Mouse (Mus musculus) kidney, postnatal 14 days (tissue): ENCODE data around the gene Tfdp1.
A peak's percentile ranks its signal among the peaks of the same experiment; 100 is the strongest.

Experiments
- DNase-seq: peaks from one replicate; pipeline ENCODE4 v3.0.0; 2022; ENCODE audit warnings: mixed read lengths

The Tfdp1 gene

DNA sequence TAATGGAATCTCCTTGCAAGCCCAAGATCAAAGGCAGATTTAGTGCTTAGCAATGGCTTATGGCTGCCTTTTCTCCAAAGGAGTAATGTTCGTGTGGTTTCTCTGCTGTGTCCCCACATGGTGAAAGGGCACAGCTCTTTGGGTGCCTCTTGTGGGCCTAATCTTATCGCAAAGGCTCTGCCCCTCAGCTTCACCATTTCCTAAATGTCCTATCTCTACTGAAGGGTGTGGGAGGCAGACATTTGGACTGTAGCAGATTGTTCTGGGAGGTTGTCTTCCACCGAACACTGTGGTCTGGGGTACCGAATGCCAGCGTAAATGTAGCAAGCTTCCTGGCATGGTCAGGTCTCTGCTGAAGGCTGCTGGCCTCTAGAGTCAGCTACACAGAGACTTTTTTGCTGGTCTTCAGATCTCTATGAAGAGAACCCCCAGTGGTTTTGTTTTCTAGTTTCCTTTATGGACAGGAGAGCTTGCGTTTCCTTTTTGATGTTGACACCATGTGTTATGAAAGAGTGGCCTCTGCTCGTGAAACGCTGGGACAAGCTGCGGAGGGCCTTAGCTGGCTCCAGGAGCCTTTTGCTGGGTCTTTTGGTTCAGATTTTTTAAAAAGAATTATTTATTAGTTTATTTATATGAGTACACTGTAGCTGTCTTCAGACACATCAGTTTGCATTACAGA lies 14.7 kb downstream of the Tfdp1 start:
- DNase-seq, result no peak

DNA sequence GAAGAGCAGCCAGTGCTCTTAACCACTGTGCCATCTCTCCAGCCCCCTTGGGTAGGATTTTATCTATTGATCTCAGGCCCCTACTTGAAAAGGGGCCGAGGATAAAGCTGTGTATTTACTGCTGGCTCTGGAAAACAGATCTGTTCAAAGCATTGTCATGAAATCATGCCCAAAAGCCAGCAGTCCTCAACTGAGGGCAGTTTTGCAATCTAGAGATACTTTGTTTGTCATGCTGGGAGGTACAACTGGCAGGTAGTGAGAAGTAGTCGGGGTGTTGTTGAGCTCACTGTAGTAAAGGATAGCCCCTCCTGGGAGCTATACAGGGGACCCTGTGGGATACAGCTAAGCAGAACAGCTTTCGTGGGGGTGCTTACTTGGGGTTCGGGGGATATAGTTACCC lies 15.3 kb downstream of the Tfdp1 start:
- no peak for DNase-seq

DNA sequence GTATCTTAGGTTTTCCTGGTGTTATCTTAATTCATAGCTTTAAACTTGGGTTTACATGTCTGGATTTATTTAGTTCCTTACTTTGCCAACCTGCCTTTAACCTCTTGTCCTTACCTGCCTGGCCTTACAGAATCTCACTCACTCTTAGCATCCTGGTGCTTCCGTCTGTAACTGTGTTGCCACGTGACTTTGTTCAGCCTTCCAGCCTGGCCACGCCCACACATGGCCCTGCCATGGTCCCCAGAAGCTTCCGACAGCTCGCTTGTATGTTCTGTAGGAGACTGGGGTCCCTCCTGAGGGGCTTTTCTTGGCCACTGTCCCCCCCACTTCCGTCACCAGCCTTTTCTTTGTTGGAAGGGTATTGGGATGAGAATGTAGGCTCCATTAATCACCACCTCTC lies 17.7 kb downstream of the Tfdp1 start:
- no peak for DNase-seq

DNA sequence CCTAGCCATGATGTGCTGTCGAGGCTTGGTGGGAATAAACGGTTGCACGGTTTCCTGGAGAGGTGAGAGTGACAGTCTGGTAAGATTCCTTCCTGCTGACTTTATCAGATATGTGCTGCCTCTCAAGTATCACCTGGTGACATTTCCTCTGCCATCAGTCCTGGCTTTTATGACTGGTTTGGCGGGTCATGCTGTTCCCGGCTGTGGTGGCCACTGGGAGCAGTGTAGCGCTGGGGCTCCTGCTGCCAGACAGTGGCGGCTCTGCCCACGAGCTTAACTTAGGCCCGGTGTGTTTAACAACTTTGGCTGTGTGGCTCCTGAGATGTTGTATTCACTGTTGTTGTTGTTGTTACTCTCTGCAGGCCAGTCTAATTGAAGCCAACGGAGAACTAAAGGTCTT lies 18.1 kb downstream of the Tfdp1 start:
- DNase-seq, result no peak

DNA sequence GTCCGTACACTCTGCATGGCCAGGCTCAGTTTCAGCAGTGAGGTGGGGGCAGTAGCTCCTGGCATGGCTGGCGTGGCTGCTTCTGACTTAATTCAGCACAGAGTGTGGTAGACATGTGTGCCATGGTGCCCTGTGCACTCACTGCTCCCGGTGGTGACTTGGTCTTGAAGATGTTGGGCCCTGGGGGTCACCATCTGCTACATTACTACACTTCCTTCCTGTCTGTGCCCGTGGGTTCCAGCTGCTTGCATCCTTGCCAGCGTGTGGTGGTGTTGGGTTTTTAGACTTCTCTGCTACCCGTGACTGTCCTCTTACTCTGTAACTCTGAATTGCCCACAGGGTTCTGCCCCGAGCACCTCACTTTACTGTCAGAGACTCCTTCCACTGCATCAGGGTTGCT lies 21.7 kb downstream of the Tfdp1 start:
- no peak for DNase-seq

DNA sequence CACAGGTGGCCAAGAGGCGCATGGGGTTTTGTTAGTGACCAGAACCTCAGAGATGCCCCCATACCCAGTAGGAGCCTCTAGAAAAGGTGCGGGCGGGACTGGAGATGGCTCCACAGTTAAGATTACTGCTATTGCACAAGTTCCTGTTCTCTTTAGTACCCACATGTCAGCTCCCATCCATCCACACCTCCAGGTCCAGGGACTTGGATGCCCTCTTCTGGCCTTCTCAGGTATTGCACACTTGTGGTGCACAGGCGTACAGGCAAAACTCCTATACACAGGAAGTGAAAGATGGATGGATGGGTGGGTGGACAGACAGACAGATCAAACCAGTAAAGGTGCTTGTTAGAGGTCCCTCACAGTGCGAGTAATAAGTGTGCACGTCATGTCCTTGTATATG lies 23.3 kb downstream of the Tfdp1 start:
- no peak for DNase-seq

DNA sequence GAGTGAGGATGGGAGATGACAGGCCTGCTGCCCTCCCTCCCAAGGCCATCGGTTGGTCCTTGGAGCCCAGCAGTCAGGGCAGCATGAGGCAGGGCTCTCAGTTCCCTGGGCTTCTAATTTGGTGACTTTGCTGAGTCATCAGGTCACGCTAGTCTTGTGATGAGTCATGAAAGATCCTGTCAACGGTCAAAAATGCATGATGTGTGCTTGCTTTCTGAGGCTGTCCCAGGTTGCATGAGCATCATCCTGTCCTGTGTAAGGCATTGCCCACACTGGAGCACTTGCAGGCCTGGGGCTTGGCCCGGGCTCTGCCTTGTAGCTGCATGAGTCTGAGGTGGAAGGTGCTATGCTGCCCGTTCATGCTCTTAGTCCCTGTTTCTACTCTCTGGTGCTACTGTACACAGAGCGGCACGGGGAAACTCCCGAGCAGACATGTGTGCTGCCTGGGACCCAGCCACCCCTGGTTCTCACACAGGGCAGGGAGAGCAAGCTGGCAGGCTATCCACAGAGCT lies 34.7 kb downstream of the Tfdp1 start:
- DNase-seq, result no peak

DNA sequence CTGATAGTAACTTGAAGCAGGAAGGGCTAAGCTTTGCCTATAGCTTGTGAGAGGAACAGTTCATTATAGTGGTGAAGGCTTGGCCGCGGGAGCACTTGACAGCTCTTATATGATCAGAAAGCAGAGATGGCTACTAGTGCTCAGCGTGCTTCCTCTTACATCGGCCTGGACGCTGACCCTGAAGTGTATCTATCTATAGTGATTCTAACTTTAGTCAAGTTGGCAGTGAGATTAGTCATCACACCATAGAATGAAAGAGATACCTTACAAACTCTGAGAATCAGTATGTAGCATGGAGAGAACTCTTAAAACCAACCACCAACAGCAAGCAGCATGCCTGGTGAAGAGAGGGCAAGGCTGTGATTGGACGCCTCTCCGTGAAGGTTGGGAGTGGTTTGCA lies 43.1 kb downstream of the Tfdp1 start:
- no peak for DNase-seq

DNA sequence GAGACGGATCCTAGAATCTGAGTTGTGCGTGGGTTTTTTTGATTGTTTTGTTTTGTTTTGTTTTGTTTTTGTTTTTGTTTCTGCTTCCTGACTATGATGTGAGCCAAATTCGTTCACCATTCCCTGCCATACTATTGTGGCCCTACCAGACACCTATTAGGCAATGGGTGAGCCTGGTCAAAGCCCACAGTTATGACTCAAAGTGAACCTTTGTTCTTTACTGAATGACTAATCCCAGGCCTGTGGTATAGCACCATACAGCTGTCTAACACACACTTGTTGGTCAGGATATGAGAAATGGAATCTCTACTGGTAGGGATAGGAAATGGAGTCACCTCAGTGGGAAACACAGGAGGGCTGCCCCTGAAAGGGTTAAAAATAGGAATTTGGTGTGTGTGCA lies 44.0 kb downstream of the Tfdp1 start:
- DNase-seq, result no peak

DNA sequence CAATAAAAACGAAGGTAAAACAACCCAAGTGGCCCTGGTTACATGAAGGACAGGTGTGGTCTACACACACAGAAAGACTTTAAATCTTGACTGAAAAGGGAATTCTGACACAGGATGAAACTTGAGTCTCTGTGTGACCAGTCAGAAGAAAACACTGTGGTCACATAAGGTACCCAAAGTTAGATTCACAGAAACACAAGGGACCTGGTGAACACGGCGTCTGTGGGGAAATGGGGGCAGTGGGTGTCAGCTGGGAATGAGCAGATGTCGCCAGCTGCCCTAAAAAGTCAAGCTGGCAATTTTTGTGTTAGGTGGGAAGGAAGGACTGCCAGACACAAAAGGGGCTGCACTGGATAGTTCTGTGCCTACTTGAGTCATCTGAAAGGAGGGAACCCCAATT lies 44.4 kb downstream of the Tfdp1 start:
- no peak for DNase-seq

DNA sequence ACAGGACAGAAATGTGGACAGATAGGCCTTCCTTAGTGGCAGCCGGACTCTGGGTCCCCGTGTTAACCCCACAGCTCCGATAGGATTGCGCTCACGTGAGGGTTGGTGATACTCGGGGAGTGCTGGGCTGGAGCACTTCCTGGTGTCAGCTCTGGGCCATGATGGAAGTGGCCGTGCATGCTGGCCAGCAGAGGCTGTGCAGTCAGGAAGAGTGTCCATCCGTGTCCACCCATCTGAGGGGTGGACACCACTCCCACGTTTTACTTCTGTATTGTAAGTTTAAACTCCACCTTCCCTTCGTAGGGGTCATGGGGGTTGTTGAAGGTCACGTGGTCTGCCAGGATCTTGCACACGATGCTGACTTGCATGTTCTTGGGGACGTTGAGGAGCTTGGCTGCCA lies 47.8 kb downstream of the Tfdp1 start:
- DNase-seq, result no peak

DNA sequence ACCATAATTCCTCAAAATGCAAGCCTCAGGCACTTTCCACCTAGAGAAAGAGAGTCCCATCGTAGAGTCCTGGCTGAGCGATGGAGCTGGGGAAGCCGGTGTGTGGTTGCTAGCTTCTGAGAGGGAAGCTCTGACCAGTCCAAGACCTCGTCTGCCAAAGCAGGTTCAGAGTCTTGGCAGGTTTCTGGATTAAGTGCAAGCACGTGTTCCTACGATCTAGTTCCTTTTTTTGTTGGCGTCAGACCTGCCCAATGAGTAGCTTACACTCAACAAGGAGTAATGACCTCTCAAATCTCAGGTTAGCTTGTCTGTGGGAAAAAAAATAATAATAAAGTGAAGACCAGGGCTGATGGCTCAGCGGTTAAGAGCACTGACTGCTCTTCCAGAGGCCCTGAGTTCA lies 49.2 kb downstream of the Tfdp1 start:
- no peak for DNase-seq

DNA sequence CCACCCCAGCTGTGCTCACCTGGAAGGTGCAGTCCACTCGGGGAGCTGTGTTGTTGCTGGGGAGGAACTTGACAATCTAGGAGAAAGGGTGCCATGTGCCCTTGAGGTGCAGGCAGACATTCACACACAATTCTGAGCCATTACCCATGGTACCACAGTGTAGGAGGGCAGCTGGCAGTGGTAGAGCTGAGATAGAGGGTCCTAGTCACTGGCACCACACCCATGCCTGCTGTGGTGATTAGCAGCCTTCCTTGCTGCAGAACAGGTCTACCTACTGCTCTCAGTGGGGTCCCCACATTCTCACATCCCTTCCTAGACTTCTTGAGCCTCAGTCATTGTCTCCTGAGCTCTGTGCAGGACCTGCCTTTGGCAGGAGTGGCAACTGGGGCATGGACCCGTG lies 50.2 kb downstream of the Tfdp1 start:
- DNase-seq, result no peak

DNA sequence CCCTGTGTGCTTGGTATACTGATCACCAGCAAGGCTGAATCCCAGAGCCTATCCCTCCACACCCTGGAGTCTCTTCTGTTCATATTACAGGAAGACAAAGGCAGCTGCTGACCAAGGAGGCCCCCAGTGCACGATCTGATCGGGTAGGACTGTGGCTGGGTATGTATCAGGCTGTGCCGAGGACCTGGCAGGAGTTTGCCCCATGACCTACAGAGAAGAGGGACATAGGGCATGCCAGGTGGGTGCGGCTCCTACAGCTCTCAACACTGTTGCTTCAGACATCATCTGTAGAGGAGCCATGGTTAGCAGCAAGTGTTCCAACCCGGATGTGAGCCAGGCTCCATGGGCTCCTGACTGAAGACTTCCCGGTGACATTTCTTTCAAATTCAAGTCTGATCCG lies 55.3 kb downstream of the Tfdp1 start:
- no peak for DNase-seq

DNA sequence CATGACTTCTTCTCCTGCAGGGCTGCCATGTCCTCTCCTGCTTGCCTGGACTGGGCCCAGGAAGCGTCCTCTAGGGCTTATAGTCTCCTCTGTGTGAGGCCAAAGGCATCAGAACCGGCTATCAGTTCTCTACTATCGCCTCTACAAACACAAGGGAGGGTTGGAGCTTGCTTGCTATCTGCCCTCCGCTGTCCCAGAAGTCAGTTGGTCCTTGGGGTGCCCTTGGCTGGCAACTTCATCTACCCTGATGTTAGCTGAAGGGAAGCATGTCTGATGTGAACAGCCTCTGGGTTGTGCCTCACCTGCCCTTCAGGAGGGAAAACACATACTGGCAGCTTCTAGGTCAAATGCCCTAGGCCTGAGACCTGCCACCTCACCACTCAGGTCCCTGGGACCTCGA lies 58.2 kb downstream of the Tfdp1 start, which contains the start of gene Atp4b:
Atp4b (minus strand) TSS at position 101 of the 400 bp plus-strand sequence.
- no peak for DNase-seq

DNA sequence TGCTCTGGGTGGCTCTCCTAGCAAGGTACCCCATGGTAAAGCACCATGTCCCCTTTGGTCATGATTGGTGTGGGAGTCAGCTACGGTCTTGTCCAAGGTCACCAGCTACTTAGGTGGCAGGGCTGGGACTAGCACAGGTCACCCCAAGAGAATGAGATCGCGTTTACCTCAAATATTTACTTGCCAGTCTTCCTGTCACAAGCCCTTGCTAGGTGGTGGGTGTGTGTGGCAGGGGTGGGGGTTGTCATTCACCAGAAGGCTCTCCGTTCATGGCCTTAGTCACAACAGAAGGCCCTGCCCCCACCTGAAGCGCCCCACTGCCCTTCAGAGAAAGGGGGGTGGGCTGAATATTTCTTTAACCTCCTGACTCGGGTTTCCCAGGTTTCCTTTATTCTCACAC lies 65.0 kb downstream of the Tfdp1 start:
- DNase-seq, result no peak

DNA sequence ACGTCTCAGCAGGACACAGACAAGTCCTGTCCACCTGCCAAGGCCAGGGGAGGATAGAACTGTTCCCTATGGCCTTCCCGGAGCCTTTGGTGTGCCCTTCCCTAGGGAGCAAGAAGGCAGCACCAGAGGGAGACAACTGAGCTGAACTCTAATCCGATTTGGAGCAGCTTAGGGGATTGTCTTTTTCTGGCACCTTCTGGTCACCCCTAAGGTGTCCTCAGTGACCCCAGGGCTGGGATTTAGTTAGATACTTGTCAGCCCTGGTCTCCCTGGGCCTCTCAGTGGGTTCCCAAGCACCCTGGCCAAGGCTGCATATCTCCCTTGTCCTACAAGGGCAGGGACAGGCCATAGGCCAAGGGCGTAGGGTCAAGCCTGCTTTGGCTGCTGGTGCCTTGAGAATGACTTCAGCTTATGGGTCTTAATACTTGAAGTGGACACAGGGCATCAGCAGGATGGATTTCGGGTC lies 66.1 kb downstream of the Tfdp1 start, which contains the start of gene Grk1:
Grk1 (plus strand) TSS at position 416 of the 466 bp plus-strand sequence.
- DNase-seq, result no peak

DNA sequence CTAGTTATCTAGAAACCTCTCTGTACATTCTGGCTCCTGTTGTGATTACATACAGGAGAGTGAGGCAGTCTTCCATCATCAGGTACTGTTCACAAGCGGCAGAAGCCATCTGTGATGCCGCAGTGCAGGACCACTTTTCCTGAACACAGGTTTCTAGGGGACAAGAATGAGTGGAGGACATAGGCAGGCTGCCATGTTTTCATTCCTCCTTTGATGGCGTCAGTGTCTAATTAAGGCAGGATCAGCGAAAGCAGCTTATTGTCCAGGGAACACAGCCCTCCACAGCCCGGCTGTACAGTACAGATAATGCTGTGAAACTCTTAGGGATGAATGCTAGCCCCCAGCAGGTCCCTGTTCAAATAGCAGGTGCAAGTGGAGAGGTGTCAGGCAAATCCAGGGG lies 67.5 kb downstream of the Tfdp1 start:
- no peak for DNase-seq

DNA sequence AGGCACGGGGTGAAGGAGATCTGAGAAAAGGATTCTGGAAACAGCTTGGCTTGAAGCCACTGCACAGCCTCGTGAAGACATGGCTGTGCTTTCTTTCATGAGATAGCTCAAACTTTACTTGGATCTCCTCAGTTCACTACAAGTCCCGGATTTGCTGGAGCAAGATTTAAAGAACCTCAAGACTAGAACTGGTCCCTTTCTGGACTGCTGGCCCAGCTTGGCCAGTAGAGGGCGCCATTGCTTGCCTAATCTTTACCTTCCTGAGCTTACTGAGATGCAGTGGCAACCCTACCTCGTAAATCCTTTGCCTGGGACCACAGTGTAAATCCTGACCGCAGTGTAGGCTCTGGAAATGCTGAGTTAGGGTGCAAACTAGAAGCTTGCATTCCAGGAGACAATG lies 73.0 kb downstream of the Tfdp1 start:
- DNase-seq, result peak; percentile 64

DNA sequence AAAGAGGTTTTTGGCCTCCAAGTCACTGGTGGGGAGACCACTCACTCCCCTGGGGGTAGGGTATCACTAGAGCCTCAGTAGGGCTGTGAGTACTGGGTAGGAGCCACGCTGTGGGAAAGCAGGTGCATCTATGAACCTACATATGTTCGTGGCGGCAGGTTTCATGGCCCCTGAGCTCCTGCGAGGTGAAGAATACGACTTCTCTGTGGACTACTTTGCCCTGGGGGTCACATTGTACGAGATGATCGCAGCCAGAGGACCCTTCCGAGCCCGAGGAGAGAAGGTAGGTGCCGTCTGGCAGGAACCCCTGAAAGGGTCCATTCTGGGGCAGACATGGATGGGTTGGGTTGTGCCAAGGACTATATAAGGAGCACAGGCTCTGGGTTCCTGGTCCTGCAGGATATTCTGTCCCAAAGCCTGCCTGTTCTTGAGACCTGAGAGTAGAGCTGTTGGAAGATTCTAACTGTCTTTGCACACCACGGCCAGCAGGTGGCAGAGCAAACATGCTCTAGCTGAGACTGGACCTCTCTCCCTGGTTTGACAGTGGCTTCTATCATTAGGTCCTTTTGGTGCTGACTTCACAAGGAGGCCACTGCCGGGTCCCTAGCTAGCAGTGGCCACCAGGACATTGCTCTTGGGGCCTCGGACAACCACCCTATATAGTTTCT lies 74.5 kb downstream of the Tfdp1 start:
- DNase-seq, result peak; percentile 49

DNA sequence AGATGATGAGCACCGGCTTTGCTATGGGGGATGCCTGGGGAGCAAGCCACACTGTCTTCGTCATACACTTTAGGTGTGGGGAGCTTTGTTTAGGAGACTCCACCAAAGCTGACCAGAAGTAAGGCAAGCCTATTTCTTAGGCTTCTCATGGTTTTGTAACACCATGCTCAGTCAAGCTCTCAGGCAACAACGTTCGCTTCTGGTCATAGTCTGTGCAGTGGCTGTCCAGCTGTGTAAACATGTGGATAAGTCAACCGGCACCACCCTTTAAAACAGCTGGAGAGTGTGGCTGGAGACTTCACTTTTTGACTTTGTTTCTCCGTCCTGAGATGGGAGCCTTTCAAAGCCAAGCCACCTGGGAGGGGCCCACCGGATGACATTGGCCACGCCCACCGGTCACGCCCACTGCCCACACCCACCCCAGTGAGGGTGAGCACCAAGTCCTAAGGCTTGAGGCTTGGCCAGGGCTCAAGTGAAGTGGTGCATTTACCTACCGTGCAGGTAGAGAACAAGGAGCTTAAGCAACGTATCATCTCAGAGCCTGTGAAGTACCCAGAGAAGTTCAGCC lies 75.4 kb downstream of the Tfdp1 start:
- DNase-seq, result peak; percentile 7

DNA sequence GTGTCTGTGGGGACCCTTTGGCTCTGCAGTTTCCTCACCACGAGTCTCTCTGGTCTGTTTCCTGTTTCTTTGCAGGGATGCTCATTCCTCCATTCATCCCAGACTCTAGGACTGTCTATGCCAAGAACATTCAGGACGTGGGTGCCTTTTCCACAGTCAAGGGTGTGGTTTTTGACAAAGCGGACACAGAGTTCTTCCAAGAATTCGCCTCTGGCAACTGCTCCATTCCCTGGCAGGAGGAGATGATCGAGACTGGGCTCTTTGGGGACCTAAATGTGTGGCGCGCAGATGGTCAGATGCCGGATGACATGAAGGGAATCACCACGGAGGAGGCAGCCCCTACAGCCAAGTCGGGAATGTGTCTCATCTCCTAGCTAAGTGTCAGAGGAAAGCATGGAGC lies 77.3 kb downstream of the Tfdp1 start:
- DNase-seq, result no peak

DNA sequence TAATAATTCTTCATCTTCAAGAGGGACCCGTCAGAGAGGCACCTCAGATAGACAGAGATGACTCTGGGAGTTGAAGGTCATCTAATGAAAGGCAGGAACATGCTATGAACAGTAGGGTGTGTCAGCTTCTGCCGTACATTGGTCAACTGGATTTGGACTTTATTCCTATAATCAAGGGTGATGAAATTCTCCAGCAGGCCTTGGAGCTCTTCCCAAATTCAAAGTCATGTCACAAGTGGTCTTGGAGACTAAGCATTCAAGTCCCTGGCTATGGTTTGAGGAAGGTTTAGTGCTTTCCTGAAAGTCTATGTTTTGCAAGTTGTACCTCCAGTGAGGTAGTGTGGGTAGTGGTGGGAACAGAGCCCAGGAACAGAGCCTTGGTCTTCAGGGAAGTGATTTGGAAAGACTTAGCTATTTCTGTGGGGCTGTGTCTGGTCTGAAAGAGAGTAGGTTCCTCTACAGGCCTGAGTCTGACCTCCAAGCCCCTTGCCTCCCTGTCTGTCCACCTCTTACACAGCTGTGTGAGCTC lies 80.6 kb downstream of the Tfdp1 start:
- no peak for DNase-seq

DNA sequence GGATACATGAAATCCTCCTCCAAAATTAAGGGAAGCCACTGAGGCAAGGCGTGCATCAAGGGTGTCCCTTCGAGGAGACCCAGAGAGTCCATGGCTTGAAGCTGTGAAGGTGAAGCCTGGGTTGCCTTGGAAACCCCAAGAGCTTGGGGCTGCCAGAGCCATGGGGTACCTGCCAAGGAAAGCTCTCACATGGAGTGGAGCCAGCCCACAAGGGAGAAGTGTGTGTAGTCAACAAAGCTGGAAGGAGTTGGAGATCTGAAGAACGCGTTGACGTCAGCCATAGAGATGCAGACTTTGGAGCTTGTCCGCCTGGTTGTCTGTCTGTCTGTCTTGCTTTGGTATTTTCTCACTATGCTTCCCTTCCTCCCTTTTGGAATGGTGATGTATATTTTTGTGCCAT lies 82.4 kb downstream of the Tfdp1 start:
- no peak for DNase-seq
